17 mouse cellular contexts compared by ENCODE assay signal in the genomic region with DNA sequence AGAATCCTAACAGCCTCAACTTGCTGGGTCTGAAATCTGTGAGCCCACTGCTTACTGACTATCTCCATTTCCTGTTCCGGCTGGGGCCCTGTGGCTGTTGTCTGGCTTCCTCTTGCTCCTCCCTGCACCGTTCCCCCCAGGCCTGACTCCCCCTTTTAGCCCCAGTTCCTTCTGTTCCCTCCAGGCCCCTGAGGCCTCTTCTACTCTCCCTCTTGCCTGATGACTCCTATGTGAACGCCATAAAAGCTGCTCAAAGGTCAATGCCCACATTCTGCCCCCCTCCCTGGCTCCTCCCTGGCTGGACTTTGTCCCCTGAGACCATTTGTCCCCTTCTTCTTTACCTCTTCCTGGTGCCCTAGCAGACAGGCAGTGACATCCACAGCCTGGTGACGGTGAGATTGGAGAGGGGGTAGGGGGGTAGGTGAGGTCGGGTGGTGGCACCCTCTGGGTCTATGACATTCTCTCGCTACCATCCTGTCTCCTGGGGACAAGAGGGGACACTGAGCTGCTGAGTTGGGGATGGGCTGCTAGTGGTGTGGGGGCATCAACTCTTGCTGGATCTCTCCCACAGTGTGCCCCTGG. TPM values are rescaled to one million over a fixed set of nuclear protein-coding genes. Genes with fewer than 3 reads are reported as not detected.
DNase-seq lines count a peak whose midpoint lies in the region; ATAC-seq and TF ChIP-seq lines count a peak whose summit lies in the region.
"Had no signal": no experiment of that assay in that cellular context is flagged by ENCODE, and none has a peak within 500 bp of the region (broad histone marks: within the 10 kb centered on the region; RNA-seq: fewer than 3 reads in every experiment).

No protein-coding gene starts in this region.

- peak overlapping the region; percentile 73 for H3K9ac ChIP-seq in intestine, postnatal 0 days (ENCODE audit: low read depth, low read length)
- H3K9ac ChIP-seq: forebrain, embryonic 15.5 days; heart, embryonic 15.5 days; midbrain, embryonic 13.5 days; neural tube, embryonic 12.5 days had no signal

- WGBS in intestine, postnatal 0 days = 18% methylated on average over 6 of the region's 6 CpGs
- 20% methylated on average over 6 of the region's 6 CpGs for WGBS in small intestine, adult 2 months

- H3K9me3 ChIP-seq in intestine, postnatal 0 days (ENCODE audit: control insufficient read depth) = no peaks in the 10 kb centered on the region
- H3K9me3 ChIP-seq: forebrain, embryonic 15.5 days; heart, embryonic 15.5 days; midbrain, embryonic 13.5 days; neural tube, embryonic 12.5 days had no signal

- no peaks in the 10 kb centered on the region; the same call in 1 of the 2 replicates for H3K4me1 ChIP-seq in intestine, postnatal 0 days (replicated peaks; ENCODE audit: control insufficient read depth, insufficient read depth, low read length)
- peaks cover 22% of the 10 kb centered on the region for H3K4me1 ChIP-seq in small intestine, adult 2 months (ENCODE audit: control insufficient read depth, insufficient read depth, insufficient read length, low read length)
- H3K4me1 ChIP-seq: forebrain, embryonic 15.5 days; midbrain, embryonic 13.5 days; neural tube, embryonic 12.5 days had no signal

- H3K36me3 ChIP-seq in intestine, postnatal 0 days (ENCODE audit: control insufficient read depth, insufficient read depth) = peaks cover 24% of the 10 kb centered on the region
- peaks cover 34% of the 10 kb centered on the region for H3K36me3 ChIP-seq in small intestine, adult 2 months (ENCODE audit: control insufficient read depth, insufficient read depth, low read length)
- H3K36me3 ChIP-seq: forebrain, embryonic 15.5 days; heart, embryonic 15.5 days; midbrain, embryonic 13.5 days; neural tube, embryonic 12.5 days had no signal

- peak overlapping the region; percentile 66 for H3K4me2 ChIP-seq in intestine, postnatal 0 days (replicated peaks; ENCODE audit: low read depth)
- H3K4me2 ChIP-seq: forebrain, embryonic 15.5 days; heart, embryonic 15.5 days; midbrain, embryonic 13.5 days; neural tube, embryonic 12.5 days had no signal

- ATAC-seq in granulocyte monocyte progenitor cell, adult 5-6 weeks (replicated peaks; ENCODE audit: poor library complexity, severe bottlenecking) = peak; percentile 48
- peak; percentile 89 for ATAC-seq in intestine, postnatal 0 days
- no peak for ATAC-seq in frontal cortex, adult (ENCODE audit: low TSS enrichment)
- ATAC-seq: forebrain, embryonic 15.5 days; hindbrain, postnatal 0 days; midbrain, embryonic 13.5 days had no signal

- peak; percentile 80 for DNase-seq in kidney, postnatal 14 days
- DNase-seq in urinary bladder, adult 2 months (ENCODE audit: low spot score) = no peak
- DNase-seq in cerebellum, adult 9-11 months = no peak
- DNase-seq: adrenal gland, postnatal 10 days; cerebellum, postnatal 36 days; gastrocnemius, postnatal 14 days; layer of hippocampus, postnatal 36 days; thymus, adult 18-20 months had no signal

- H3K27me3 ChIP-seq in intestine, postnatal 0 days (replicated peaks; ENCODE audit: control insufficient read depth, insufficient read depth, low read length) = no peaks in the 10 kb centered on the region
- H3K27me3 ChIP-seq in small intestine, adult 2 months (ENCODE audit: control insufficient read depth, insufficient read depth, low read length) = no peaks in the 10 kb centered on the region
- H3K27me3 ChIP-seq: forebrain, embryonic 15.5 days; midbrain, embryonic 13.5 days; neural tube, embryonic 12.5 days had no signal

- peak; percentile 93 for TF ChIP-seq POLR2A in small intestine, adult 2 months (IDR thresholded peaks at IDR 0.05; ENCODE audit: low read depth, low read length)

- peak overlapping the region; percentile 94 for H3K27ac ChIP-seq in intestine, postnatal 0 days (ENCODE audit: low read depth, low read length)
- H3K27ac ChIP-seq in small intestine, adult 2 months (ENCODE audit: insufficient read depth, low read depth, low read length) = peak overlapping the region; percentile 100
- H3K27ac ChIP-seq: forebrain, embryonic 15.5 days; heart, embryonic 15.5 days; hindbrain, postnatal 0 days; midbrain, embryonic 13.5 days; neural tube, embryonic 12.5 days had no signal

- H3K4me3 ChIP-seq in intestine, postnatal 0 days (ENCODE audit: low read depth, low read length) = peak overlapping the region; percentile 55
- H3K4me3 ChIP-seq in small intestine, adult 2 months (ENCODE audit: low read depth, low read length) = peak overlapping the region; percentile 68
- H3K4me3 ChIP-seq: forebrain, embryonic 15.5 days; heart, embryonic 15.5 days; midbrain, embryonic 13.5 days; neural tube, embryonic 12.5 days had no signal

- TF ChIP-seq CTCF in intestine, postnatal 0 days (IDR thresholded peaks at IDR 0.05; ENCODE audit: low read depth) = no peak
- no peak for TF ChIP-seq CTCF in small intestine, adult 2 months (IDR thresholded peaks at IDR 0.05; ENCODE audit: extremely low read depth, insufficient read length, insufficient replicate concordance, low read depth, low read length)

RNA-seq across cellular contexts. Expression of a gene that starts 19.1 kb away (rescaled TPM):
- total RNA-seq in granulocyte monocyte progenitor cell, adult 5-6 weeks (2014; fragmentation: Nextera tagmentation) = 4.4 and 5.4 TPM in 2 replicates
- 1.1 and 2.1 TPM in 2 replicates for total RNA-seq in granulocyte monocyte progenitor cell, adult 5-6 weeks (2017)
- 332 and 377 TPM in 2 replicates for polyA plus RNA-seq in intestine, postnatal 0 days (2015; fragmentation: Nextera tagmentation; extraction: Ambion mirVana)
- polyA plus RNA-seq in small intestine, adult 2 months (2012; rRNA removed) = 539 and 1,655 TPM in 2 replicates
- 0.44 and 0.65 TPM in 2 replicates for polyA plus RNA-seq in urinary bladder, adult 2 months (2012; rRNA removed)

RNA-seq across cellular contexts. Expression of a gene that starts 22.5 kb away (rescaled TPM):
- total RNA-seq in granulocyte monocyte progenitor cell, adult 5-6 weeks (2014; fragmentation: Nextera tagmentation) = 7.1 and 10.4 TPM in 2 replicates
- 3.5 and 7.8 TPM in 2 replicates for total RNA-seq in granulocyte monocyte progenitor cell, adult 5-6 weeks (2017)
- 1.9 and 3.4 TPM in 2 replicates for polyA plus RNA-seq in intestine, postnatal 0 days (2015; fragmentation: Nextera tagmentation; extraction: Ambion mirVana)
- 0.72 and 2.2 TPM in 2 replicates for polyA plus RNA-seq in small intestine, adult 2 months (2012; rRNA removed)
- polyA plus RNA-seq in urinary bladder, adult 2 months (2012; rRNA removed) = 7.0 and 10.4 TPM in 2 replicates

RNA-seq across cellular contexts. Expression of a gene that starts 34.6 kb away (rescaled TPM):
- 0.88 and 2.3 TPM in 2 replicates for total RNA-seq in granulocyte monocyte progenitor cell, adult 5-6 weeks (2014; fragmentation: Nextera tagmentation)
- total RNA-seq in granulocyte monocyte progenitor cell, adult 5-6 weeks (2017) = 0.69 TPM in 1 of 2 replicates, not detected in the other
- 29.6 and 32.9 TPM in 2 replicates for polyA plus RNA-seq in intestine, postnatal 0 days (2015; fragmentation: Nextera tagmentation; extraction: Ambion mirVana)
- 8.8 and 9.7 TPM in 2 replicates for polyA plus RNA-seq in small intestine, adult 2 months (2012; rRNA removed)
- polyA plus RNA-seq in urinary bladder, adult 2 months (2012; rRNA removed) = 16.9 and 17.8 TPM in 2 replicates
- total RNA-seq: gastrocnemius, postnatal 14 days; hindbrain, postnatal 0 days; layer of hippocampus, postnatal 36 days had no signal

RNA-seq across cellular contexts. Expression of a gene that starts 53.4 kb away (rescaled TPM):
- total RNA-seq in granulocyte monocyte progenitor cell, adult 5-6 weeks (2014; fragmentation: Nextera tagmentation) = 4.2 and 11.3 TPM in 2 replicates
- total RNA-seq in granulocyte monocyte progenitor cell, adult 5-6 weeks (2017) = 2.8 and 4.1 TPM in 2 replicates
- 60.5 and 61.8 TPM in 2 replicates for polyA plus RNA-seq in intestine, postnatal 0 days (2015; fragmentation: Nextera tagmentation; extraction: Ambion mirVana)
- polyA plus RNA-seq in small intestine, adult 2 months (2012; rRNA removed) = 140 and 268 TPM in 2 replicates
- 42.4 and 54.0 TPM in 2 replicates for polyA plus RNA-seq in urinary bladder, adult 2 months (2012; rRNA removed)

RNA-seq across cellular contexts. Expression of a gene that starts 55.8 kb away (rescaled TPM):
- total RNA-seq in granulocyte monocyte progenitor cell, adult 5-6 weeks (2014; fragmentation: Nextera tagmentation) = 20.4 and 44.5 TPM in 2 replicates
- total RNA-seq in granulocyte monocyte progenitor cell, adult 5-6 weeks (2017) = 145 and 211 TPM in 2 replicates
- 27.5 and 28.8 TPM in 2 replicates for polyA plus RNA-seq in intestine, postnatal 0 days (2015; fragmentation: Nextera tagmentation; extraction: Ambion mirVana)
- 15.2 and 27.1 TPM in 2 replicates for polyA plus RNA-seq in small intestine, adult 2 months (2012; rRNA removed)
- polyA plus RNA-seq in urinary bladder, adult 2 months (2012; rRNA removed) = 31.6 and 33.7 TPM in 2 replicates

Comparison
In these comparisons a context has a peak if more than half of its experiments do, and no peak if none do; other contexts are left out.
1. RNA of a gene that starts 19.1 kb away (polyA plus RNA-seq): 539 to 1,655 TPM in small intestine, adult 2 months and 332 to 377 TPM in intestine, postnatal 0 days; 0.44 to 0.65 TPM in urinary bladder, adult 2 months; every median in the first group is over 100 times any median in the second.